Mouse (Mus musculus) cerebellum, adult 11 months (tissue): ENCODE measurements around the gene Serpinb6a.
"Not testable (repeated sequence)": the region's sequence is repeated elsewhere in the genome, so short reads cannot be mapped to it uniquely, and the experiment has no call there.

Source experiments
- DNase-seq: peaks from one replicate; pipeline ENCODE4 v3.0.0; 2022

Gene Serpinb6a

DNA sequence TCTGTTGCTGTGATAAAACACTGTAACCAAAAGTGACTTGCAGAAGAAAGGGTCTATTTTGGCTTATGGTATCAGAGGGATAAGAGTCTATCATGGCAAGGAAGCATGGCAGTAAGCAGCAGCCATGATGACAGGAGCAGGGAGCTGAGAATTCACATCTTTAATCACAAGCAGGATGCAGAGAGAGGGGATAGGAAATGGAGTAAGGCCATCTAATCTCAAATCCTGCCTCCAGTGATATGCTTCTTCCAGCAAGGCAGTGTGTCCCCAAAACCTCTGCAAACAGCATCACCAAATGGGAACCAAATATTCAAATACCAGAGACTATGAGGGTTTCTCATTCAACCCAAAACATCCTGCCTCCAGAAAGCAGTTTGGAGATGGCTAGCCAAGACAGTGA lies 36.0 kb downstream of the Serpinb6a start:
- no peak for DNase-seq

DNA sequence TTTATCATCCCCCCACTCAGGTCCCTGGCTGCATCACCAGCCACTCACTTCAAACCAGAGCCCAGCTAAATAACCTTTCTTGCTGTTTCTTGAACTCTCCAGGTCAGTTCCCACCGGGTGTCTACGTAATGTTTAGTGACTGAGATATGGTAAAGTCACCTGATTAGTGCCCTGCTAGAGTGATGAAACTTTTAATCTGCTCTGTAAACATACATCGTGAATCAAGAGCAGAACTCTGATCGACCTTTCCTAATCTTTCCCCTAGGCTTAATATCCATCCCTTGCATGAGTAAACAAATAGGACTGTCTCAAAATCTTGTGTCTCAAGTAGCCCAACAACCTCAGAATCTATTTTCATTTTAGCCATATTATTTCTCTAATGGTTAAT lies 36.6 kb downstream of the Serpinb6a start:
- no peak for DNase-seq

DNA sequence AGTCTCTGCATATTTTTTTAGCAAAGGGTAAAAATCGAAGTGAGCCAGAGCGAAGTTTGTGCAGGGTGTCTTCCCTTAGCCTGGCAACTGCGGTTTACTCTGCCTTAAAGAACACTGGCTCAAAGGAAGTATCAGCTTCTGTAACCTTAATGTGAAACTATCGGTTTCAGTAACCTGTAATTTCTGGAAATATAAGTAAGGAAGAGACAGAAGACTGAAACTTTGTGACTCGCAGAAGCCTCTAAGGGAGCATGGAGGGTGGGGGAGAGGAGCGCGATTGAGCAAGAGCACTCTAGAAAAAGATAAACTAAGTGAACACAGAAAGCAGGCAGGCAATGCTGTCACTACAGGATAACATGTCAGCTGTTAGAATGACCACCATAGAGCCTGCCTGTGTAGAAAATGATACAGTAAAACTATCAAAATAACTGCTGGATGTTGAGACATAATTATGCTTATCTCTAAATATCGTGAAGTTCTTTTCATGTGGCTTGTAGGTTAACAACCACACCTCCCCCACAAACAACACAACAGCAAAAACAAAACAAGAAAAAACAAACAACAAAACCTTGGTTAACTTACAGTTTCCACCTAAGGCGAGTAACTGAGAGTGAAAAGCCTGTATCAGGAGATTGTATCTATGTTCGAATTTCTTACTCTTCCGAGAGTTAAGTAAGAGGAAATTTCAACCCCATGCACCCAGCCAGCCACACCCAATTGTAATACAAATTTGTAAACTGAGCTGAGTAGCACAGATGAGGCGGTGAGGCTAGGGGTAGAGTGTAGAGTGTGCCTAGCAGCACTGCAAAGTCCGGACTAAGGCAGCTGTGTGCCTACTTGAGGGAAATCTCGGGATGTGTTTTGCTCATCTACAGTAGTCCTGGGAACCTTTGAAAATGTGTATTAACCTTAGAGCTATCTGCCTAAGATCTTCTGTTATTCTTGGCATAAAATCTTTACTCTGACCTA lies 37.3 kb downstream of the Serpinb6a start:
- no peak for DNase-seq

DNA sequence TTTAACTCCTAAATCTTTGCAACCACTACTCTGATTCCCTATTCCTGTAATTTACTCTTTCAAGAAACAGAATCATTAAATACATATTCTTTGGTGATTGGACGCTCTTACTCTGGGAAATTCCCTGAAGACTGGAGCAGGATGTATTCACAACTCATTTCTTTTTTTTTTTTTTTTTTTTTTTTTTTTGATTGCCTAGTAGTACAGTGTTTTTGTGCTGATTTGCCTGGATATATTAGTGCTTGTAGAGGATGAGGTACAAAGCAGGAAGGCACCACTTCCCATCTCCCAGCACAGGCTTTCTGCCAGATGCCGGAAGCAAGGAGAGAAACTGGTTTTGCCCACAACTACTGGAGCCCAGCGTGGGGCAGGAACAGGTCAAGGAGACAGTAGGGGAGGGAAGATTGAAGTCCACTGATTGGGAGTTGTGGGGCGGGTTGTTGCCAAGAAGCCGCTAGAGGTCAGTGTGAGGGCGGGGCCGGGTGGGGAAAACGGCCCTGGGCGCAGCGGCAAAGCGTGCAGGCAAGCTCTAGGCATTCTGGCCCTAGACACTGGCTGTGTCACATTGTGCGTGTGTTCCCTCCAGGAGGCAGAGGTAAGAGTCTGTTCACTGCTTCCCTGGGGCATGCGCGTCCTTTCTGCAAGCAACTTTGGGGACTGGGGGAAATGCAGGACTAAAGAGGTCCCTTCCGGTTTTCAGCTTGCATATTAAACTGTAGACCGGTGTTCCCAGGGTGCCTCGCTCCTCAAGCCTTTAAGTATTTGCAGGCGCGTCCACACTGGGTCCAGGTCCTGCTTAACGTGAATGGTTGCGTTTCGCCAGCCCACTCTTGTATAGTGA lies 38.2 kb downstream of the Serpinb6a start, which contains the start of gene Nqo2:
Gene Nqo2 (plus strand): TSS at position 482 of the 841 bp plus-strand sequence.
- peak; percentile 43 for DNase-seq

DNA sequence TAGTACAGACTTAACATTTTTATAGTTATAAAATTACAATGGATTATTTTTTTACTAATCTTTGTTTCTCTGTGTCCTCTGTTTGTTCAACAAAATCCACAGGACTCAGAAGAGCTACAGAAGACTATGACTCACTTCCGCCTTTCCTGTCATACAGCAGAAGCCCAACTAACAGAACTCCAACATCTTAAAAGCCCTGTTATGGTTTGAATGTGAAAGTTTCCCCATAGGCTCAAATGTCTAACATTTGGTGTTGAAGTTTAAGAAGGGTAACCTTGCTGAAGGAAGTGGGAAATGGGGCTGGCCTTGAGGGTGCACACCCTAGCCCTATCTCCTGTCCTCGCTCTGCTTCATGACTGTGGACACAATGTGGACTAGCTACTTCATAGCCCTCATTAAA lies 42.8 kb downstream of the Serpinb6a start:
- DNase-seq = no peak

DNA sequence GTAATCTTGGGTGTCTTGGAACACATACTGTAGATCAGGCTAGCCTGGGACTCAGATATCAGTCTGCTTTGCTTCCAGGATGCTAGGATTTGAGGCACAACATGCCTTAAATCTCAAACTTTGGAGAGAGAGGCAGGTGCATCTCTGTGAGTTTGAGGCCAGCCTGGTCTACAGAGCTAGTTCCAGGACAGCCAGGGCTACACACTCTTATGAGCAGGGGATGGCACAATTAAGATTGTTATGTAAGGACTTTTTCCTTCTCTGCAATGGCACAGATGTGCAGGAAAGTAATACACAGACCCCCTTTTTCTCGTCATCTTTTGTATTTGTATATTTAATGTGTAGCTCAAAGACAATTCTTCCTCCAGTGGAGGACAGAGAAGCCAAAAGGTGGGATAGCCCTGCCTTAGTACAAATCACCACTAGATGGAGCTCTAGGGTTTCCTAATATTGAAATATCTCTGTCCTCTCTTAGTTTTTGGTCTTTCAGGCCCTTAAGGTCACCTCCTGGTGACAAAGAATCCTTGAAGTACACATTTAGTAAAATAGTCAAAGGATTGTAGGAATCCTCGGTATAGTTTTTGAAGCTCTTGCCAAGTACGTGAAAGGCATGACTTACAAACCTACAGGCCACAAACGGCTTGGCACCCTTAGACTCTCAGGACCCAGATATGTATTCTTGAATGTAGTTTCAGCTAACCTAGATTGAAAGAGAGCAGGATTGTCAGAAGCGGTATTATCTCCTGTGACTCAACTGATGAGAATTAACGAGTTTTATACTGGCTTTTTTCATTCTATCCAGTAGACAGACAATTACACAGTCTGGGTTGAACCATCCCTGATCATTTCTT lies 45.8 kb downstream of the Serpinb6a start:
- DNase-seq = peak; percentile 19

DNA sequence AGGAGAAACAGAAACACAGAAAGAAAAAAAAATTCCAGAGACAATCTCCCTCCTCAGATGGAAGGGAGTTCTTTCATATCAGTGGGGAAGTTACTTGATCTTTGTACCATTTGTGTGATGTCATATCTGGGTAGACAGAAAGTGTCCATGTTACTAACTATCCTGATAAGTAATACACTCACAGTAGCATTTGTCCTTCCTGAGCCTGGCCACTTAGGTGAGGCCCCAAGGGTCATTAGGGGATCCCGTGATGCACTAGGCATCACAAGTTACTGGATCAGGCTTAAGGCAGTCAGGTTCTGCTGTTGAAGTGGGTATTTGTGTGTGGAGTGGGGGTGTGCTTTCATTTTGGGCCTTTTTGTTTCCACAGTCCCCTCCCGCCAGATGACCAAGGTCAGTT lies 49.6 kb downstream of the Serpinb6a start:
- DNase-seq = no peak

DNA sequence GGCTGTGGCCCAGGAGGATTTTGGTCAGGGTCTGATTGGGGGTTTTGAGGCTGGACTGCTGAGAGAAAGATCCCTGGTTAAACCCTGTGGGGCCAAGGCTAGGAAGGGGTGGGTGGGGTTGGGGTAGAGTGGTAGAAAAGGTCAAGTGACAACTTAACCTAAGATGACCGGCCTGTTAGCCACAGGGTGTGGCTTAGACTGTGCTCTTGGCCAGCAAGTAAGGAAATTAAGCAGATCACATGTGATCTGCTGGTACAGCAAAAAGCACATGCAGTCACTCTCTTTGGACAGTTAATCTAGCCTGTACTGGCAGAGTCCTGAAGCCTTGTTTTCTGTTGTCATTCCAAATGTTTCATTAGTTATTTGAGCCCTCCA lies 50.5 kb downstream of the Serpinb6a start:
- no peak for DNase-seq

DNA sequence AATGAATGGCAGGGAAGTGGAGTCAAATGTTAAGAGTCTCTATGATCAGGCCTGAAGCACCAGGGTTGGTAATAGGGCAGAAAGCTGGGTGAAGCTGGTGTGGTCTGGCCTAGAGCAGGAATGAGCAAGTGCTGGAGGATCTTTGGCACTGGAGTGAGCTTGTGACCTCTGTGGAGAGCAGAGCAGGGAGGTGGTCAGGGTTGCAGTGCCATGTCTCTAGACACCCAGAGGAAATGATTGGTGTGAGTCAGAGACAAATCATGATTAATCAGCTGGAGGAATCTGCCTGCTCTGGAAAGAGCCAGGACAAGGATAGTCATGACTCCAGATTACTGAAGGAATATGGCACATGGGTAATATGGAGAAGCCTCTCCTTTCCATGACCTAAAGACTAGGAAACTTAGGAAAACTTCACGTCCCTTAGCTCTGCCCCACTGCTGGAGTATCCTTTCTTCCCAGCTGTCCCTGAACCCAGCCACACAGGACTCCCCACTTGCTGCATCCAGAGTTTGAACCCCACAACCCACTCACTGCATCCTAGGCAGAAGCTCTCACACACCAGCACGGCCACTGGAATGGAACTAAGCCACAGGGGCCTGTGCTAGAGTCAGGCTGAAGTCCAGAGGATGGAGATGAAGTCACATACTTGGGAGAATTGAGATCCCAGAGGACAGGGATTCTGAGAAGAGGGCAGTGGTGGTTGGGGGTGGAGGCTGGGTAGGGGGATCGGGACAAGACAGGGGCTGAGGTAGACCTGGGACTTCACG lies 51.1 kb downstream of the Serpinb6a start:
- no peak for DNase-seq

DNA sequence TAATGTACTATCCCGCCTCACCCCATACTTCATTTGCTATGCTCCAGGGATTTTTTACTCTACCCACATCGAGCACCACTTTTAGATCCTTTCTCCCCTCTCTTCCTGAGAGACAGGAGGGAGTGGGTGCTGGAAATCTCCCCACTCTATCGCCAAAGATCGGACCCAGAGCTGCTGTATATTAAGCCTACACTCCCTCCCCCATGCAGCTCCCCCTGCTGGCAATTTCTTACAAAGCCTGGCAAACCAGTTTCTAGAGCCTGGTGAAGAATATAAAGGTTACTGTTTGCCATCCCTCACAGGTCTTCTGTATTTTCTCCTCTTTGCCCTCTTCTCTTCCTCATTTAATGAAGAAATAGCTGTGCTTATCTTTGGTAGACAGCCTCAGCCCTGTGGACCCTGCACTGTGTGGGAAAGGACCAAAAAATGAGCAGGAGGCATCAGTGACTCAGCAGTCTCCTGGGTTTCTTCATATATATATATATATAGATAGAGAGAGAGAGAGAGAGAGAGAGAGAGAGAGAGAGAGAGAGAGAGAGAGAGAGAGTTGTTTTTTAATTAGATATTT lies 60.3 kb downstream of the Serpinb6a start:
- DNase-seq = no peak

DNA sequence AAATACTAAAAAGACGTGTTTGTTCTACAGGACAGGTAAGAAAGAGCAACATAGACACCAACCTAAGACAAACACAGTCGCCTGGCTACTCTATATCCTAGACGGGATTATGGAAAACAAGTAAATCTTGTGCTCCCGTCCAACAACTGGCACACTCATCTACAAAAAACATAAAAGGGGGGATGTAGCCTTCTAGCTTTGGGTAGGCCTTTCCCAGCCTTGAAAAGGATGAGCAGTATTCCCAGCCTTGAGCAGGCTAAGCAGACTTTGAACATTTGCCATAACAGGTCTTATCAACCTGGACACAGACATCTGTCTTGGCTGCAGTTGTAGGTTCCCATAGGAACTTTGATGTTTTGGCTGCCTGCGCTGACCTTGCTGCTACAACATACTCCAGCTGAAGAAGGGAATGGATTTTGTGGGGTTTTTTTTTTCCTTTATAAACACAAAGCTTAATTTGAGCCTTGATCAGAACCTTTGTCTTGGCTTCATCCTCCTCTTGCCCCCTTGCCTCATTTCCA lies 61.2 kb downstream of the Serpinb6a start:
- no peak for DNase-seq

DNA sequence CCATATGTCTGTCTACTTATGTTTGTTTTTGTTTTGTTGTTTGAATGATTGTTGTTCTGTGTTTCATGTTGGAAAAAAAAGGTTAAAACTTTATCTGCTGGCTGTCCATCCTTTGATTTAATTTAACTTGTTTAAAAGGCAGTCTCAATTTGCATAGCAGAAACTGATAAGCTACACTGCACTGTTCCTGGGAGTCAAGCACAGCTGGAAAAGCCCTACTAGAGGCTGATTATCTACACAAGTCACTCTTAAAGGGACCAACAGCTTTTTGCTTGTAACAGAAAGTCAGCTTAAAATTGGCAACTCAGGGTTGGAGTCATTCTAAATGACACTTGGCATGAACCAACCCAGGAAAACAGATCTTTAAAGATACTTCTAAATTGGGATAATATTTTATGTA lies 65.0 kb downstream of the Serpinb6a start:
- DNase-seq = not testable (repeated sequence)

DNA sequence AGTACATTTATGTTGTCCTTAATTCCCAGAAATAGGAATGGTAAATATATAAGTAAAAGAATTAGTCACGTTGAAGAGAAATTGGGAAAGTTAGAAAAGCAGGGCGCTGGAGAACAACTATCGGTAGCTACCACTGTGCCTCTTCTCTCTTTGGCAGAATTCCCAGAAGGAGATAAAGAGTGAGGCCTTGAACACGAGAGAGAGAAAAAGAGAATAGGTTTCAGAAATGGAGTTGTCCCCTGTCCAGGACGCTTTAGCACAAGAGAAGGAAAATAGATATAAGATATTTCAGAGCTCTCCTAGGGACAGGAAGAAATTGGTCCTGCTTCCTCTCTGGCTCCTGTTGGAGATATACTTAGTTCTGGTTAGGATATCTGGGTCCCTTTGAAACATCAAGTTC lies 65.4 kb downstream of the Serpinb6a start:
- DNase-seq = no peak

DNA sequence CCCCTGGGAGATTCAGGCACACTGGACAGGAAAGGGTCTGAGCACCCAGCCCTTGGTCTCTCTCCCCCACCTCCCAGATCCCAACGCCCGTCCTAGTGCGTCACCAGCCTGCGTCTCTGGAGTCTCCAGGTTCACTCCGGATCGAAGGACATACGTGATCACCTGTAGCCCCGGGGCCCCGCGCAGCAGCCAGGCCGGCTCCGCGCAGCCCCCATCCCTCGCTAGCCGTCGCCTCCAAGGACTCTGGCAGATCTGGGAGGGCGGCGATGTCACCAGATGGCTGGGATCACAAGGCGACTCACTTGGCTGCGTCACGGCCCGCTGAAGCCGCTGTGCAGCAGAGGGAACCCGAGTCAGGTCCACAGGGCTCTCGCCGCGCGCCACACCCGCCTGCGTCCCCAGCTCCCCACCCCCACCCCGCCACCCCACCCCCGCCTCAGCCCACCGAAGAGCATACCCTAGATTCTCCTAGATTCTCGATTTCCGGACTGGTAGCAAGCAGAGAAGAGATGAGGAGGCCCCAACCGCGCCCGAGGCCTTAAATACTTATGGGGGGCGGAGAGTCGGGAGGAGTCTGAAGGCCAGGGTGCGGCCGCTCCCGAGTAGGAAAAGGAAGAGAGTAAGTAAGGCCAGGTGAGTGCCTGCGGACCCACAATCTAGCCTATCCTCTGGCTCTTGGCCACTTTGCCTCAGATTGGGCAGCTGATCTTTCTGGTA lies 67.0 kb downstream of the Serpinb6a start:
- DNase-seq = peak; percentile 58

DNA sequence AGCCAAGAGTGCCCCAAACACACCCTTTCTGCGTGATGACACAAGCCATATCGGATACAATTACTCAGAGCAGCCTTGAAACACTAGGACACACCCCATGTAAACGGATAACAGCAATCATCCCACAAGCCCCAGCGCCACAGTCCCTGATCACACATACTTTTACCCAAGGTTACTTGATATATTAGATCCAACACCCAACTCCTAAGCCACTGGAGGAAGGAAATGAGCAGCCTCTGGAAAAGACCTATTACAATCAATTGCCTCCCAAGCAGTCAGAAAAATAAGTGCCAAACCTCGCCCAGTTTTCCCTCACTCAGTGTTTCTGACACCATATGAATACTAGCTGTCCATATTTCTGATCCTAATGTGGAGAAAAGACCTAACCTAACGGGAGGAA lies 67.9 kb downstream of the Serpinb6a start:
- DNase-seq = no peak

DNA sequence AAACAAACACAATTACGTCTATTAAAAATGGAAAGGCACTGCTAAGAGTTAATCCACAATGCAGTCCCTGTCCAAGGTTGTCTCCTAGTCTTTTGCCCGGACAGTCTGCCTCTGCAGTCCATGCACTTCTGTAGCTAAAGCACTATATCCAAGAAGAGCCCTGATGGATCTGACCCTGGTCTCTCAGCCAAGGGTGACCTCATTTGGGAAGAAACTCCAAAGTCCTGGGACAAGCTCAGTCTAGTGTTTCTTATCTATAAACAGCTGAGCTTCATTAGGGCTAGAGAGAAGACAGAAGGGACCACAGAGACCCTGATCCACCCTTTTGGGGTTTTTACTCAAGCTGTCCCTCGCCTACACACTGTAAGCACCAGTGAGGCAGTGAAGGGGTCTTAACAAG lies 71.7 kb downstream of the Serpinb6a start:
- DNase-seq = no peak

DNA sequence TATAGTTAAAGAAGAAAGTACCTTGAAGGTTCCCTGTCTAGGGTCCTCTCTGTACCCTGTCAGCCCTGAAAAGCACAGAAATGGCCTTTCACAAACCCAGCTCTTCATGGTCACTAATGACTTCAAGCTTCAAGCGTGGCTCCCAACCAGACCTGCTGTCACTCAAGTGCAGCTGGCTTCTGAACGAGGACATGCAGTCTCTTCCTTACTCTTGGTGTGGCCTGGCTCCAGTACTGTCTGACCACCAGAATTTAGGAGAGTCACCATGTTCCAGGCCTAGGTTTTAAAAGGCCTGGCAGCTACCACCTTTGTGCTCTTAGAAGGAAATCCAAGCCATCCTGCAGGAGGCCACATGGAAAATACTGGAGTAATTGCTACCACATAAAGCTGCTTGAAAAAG lies 72.3 kb downstream of the Serpinb6a start:
- DNase-seq = no peak

DNA sequence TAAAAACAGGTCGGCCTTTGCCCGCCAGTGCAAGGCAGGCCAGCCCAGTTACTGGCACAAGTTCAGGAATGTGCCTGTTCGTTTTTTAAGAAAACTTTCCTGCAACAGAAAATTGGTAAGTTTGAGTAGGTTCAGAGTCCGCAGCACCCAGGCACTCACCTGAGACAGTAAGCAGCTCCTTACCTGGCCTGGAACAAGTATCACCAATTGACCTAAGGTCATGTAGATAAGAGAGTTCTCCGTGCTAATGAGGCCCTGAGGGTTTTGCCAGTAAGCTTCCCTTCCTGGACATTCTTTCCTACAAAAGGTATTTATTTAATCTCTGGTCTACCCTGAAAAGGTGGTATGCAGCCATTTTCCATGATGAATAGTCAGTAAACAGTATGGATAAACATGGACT lies 80.9 kb downstream of the Serpinb6a start:
- DNase-seq = no peak

DNA sequence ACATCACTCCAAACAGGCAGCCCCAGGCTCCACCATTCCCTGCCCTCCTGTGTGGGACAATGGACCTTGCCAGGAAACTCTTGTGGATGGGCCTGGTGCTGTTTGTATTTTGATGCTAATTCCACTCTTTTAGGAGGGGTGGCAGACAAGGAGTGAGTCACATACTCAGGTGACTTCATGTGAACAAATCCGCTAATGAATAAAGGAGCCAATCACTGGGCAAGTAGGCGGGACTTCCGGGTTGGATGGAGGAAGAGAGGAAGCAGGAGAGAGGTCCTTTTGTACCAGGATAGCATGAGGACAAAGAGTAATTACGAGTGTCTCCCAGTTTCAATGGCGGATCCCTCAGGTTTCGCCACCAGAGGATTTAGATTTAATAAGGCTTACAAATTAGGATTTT lies 81.6 kb downstream of the Serpinb6a start:
- no peak for DNase-seq

DNA sequence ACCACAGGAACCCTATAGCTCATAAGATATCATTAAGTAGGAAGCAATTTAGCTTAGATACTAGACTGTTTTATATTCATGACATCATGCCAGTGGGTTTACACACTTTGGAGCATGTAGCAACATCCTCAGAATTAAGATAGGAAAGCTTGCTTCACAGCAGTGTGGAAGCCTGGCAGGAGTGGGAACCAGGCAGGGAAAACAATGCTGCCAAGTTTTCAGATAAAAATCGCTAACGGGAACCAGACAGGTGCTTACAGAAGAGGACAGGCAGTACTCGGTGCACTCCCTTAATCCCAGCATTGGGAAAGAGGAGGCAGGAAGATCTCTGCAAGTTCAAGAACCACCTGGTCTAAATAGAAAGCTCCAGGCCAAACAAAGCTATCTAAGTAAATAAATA lies 95.8 kb downstream of the Serpinb6a start:
- DNase-seq = no peak
